Mouse (Mus musculus): ENCODE measurements around the gene Mroh9.

Gene Mroh9

DNA sequence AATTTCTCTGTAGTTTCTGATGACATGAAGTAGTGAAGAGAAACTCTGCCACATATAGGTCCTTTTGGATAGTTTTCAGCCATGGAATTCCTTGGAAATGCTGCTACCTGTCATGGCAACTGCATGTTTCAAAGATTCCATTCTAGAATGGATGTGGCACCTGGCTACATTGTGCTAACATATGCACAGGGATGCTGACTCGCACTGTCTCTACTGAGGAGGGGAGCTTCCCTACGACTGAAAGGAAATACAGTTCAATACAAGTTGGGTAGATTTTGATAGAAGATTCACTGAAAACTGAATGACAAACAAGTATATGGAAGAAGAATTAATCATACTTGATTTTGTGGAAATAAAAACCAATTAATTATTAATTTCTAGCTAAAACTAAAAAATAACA is at the start of gene Mroh9:
Gene Mroh9, minus strand, starts transcription at position 101 of the 400 bp plus-strand sequence.
- no peak for DNase-seq

DNA sequence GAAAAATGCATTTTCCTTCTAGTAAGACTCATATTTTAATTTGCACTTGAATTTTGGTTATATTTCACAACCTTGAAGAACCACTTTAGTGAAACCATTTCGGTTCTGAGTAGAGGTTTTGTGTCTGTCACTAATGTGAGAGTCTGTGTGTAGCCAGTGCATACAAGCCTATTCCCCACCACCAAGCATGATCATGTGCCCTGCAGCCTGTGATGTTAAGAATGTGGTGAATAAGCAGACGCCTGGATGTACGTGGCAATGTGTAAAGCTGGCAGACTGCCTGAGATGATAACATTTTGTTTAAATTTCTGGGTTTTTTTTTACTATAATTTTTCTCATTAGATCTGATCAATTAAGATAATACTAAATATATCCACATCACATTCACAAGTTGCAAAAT is 44.5 kb upstream of the Mroh9 start:
- no peak for DNase-seq

DNA sequence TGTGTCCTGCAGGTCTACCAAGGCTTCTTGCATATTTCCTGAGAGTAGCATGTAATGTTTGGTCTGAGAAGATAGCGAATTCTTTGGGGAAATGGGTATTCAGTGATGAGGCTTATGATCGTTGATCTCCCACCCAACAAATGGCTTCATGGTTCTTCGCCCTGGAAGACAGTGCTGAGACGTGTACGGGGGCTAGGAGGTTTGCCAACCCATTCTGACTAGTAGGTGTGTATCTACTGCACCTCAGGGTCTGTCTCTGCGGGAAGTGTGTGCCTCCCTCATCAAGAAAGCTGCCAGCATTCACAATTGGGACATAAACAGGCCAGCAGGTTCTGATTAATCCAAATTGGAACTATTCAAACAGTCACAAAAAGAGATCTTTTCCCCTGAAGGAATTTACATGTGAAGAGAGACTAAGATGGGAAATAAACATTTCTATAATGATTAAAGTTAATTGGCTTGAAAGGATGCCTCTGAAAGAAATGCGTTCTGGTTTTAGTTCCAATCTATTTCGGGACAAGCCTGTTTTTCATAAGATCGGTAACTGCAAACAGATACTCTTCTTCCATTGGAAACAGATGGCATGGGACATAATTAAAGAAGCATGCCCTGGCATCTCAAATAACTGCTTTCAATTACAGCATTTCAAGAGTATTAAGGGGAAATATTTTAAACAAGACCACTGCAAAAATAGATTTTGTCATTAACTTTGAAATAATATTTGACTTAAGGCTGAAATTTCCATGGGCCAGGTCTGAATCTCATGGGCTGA is 43.8 kb upstream of the Mroh9 start:
- DNase-seq, result no peak

DNA sequence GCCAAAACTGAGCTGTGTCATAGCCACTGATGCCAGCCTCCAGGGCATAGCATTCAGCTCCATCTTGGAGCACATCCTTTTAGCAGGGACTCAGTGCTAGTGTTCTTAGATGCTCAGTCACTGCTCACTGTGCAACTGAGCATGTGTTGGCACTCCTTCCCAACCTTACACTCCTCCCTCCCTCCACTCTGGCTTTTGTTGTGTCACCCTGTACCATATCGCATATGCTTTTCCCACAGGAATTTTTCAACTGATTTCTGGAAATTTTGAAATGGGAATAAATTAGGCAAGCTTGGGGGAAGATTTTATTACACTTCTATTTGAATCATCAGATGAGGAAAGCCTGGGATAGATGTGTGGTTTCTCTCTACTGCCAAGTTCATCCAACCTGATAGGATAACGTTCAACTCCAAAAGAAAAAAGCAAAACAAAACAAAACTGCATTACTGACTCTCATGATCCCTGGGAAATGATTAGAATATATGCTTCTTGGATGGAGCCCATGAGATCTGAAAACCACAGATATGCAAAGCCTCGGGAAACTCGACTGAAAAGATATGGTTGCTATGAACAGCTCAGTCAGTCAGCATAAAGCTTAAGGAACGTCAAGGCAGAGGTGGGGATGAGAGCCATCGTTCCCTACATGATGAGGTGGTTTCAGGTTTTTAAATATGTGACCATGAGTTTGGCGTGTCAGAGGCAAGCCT is 40.9 kb upstream of the Mroh9 start:
- no peak for DNase-seq

DNA sequence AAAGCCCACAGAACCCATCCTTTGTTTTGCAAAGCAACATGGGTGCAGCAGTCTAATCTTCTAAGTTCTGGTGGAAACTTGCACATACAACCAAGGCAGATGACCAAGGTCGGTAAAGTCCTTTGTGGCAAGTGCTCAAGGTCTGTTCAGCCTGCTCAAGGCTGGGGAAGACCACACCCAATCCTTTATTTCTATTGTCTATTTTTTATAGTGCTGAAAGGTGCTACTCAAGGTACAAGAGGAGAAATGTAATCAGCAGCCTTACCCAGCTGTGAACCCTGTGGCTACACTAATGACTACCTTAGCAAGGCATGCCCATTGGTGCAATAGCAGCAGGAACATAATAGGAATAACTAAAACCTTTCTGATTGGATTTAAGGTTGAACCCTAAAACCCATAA is 36.9 kb upstream of the Mroh9 start:
- DNase-seq, result no peak

DNA sequence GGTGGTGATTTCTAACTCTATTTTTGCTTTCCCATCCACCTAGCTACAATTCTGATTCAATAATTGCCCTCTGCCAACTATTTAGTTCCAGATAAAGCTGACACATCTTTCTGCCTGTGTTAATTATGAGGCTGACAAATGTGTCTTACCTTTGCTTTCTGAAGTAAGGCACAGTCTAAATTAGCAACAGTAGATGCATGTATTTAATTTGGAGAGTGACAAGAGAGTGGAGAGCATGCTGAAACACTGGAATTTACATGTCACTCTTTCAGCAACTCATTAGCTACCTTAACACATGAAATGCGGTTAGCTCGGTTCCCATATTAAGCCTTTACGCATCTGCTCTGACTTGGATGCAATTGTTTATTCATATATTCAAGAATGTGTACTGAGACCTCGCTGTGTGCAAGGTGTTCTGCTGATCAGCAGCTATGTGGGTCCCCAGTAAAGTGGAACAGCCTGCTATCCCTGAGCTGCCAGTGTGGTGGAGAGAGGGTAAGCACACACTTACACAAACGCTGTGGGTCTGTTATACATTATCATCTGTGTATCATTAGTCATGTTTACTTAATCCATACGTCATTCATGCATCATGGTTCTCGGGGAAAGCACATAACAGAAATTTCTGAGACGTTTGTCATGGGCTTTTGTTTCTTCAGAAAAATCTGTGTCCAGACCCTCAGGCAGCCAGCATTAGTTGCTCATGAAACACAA is 28.1 kb upstream of the Mroh9 start:
- no peak for DNase-seq

DNA sequence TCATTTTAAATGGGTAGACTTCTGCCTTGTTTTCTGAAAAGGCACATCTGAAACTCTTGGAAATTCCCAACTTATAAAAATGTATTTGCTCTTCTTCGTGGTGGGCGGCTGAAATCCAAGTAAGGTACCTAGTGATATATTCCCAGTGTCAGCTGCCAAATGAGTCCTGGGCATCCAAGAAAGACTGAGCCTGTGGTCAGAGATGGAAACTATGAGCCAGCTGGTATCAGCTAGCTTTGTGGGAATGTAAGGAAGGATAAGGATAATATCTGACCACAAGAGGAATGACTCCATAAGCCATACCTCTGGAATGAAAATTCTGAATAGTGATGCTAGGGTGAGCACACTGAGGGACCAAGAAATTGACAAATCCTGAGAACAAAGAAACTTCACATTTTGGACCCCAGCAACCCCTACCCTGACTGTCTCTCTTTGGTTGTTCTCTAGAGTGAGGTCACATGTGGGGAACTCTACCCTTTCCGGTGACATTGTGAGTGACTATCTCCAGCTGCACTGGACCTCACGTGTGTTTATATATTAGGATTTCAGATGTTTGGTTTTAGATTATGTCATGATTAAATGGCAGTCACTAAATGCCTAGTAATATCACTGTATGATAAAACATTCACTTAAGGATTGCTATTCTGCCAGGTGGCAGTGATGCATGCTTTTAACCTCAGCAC is 27.2 kb upstream of the Mroh9 start:
- no peak for DNase-seq

DNA sequence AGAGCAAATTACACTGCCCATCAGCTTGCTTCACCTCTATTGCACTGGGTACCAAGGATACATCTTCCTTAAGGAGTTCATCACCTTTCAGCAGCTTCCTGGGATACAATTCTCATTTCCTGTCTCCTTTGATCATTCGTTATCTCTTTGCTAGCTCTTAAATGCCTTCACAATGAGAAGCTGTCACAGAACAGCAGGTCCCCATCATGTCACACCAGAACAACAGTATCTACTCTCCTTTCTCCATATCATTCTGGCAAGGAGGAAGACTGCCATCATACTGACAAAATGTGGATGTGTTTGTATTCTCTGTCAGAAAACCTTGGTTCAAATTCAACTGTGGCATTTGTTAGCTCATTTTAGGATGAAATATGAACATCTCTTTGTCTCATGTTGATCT is 19.5 kb upstream of the Mroh9 start:
- DNase-seq, result no peak

DNA sequence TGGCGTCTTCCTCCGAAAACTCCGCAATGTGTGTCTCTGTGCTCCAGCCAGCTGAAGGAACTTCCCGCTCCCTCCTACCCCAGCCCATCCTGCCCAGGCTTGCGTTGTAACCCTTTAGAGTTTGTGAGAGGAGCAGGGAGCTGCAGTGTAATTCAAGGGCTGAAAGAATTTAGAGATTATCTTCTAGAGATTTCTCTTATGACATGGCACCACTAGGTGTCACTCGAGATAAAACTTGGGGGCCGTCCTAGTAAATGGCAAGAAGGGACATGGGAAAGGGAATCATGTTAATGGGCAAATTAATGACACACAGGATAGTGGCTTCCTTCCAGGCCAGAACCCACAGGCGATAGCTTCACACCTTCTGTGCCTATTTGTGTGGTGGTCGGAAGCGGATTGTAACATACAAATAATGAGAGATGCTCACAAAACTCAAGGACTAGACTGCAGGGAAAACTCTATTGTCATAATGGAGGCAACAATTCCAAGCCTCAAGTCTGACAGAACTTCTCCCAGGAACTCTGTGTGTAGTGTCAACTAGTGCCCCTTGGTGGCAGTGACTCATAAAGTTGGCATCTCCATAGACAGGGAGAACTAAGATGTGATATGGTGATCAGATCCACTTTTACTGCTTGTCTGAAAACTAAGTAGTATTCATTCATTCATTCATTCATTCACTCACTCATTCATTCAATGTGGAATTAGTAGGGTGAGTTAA is 6.1 kb upstream of the Mroh9 start:
- DNase-seq, result peak; percentile 7

DNA sequence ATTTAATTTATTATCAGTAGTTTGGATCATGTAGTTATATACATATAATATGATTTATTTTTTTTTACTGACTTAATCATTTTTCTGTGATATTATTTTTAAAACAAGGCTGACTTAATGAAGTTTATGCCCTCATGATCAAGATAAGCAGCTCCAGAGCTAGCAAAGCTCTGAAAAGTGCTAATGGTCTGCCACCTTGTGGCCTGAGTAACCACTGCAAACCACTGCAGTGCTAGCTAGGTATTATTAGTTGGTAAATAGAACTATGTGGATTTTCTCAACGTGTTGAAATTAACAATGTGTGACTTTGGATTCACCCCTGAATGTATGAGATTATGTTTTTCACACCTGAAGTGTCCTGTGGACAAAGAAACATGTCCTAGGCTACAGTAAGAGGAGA is 15.0 kb downstream of the Mroh9 start:
- DNase-seq, result no peak

DNA sequence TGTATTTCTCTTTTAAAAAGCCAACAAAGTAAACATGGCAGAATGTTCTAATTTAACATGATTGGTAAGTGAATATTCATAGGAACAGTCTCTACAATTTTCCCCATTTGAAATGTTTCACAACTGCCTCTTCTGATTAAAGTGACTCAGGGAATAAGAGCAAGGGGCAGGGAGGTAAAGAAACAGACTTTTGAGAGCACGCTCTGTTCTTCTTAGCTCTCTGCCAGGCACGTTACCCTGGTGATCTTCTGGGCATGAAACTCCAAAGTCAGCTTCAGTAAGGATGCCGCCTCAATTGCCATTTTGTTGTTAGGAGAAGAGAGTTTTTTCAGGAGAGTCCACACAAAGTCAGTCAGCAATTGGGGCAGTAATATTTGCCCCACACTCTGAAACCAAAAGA is 25.1 kb downstream of the Mroh9 start:
- DNase-seq, result no peak

DNA sequence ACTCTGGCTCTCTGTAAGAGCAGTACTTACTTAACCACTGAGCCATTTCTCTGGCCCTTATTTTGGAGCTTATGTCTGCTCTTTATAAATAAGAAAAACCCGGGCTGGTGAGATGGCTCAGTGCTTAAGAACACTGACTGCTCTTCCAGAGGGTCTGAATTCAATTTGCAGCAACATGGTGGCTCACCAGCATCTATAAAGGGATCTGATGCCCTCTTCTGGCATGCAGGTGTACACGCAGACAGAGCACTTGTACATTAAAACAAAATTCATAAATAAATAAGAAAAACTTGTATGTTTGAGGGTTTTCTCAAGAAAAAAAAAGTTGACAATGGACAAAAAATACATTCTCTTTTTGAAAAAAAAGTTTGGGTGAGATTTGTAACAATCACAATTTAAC is 28.1 kb downstream of the Mroh9 start:
- DNase-seq, result no peak

DNA sequence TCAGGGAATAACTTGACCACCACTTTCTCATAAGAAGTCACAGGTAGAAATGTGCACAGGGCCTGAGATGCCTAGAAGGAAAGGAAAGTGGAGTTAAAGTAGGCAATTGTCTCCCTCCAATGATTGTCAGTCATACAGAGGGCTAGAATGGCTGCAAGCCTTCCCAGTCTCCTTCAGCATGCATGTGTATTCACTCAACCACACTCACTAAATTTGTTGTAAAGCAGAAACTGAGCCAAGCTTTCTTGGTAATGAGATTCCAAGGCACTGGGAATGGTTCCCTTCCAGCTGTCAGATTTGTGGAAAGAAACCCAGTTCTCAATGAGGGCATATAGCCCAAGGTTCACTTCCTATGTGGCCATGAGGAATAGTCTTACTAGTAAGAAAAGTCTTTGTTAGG is 29.8 kb downstream of the Mroh9 start:
- no peak for DNase-seq

DNA sequence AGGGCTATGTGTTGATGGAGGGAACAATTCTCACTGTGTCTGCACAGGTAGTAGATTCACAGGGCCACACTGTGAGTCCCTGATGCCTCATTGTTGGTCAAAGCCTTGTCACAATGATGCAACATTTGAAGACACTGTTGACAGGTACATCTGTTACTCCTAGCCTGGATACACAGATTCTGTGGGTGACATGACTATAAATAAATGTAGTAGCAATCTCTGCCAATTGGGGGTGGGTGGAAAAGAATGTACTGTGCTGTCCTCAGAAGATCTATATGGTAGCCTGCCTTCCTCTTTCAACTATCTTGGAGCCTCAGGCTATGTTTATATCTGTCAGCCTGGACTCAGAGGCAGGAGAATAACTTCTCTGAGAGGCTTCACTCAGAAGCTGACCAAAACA is 62.4 kb downstream of the Mroh9 start:
- no peak for DNase-seq

DNA sequence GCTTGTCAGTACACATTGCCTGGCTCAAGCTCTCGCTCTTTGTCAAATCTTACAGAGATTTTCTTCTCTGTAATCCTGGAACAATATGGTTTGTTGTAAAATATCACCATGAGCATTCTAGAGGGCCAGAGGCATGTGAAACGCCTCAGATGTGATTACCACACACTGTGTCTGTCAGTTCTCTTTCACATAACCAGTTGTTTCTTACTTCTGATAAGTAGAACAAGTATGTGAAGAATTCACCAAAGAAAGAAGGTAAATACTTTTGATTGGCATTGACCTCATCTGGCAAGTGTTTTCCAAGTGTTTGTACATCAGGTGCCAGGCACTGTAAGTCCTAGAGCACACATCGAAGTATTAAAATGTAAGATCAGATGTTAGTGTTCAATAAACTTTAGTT is 76.2 kb downstream of the Mroh9 start:
- no peak for DNase-seq

DNA sequence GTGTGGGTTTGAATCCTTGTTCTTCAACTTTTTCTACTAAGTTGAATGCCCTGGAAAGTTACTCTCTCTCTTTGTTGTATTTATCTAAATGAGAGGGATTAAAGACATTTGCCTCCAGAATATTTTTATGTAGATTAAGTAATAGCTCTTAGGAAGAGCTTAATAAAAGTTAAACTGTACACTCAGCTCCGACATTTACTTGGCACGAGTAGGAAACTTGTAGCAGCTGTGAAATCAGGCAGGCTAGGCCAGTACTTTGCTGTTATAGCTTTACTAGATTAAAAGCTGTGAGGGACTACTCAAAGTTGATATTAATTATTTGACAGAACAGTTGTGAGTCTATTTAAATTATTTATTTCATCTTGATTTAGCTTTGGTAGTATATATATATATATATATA is 82.0 kb downstream of the Mroh9 start:
- DNase-seq, result no peak

DNA sequence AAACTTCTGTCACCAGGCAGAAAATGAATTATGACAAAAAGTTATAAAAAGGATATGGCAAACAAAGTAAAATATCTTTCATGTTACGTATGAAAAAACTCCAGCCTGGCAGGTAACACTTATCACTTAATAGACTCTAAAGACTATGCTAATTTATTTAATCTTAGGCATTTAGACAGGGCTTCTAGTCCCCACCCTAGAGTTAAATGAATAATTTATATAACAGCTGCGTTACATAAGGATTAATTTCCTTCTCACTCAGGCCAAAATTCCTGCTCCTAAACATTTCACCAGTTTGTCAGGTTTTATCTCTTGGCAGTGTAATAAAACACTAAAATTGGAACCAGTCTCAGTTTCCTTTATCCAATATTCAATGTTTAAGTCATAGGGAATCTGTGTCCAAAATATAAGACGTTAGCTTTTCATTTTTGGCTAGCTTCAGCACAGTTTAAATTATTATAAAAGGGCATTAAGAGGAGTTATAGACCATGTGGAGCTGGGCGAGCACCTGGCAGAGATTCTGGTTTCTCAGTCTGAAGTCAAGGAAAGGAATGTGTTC is 84.1 kb downstream of the Mroh9 start:
- DNase-seq, result no peak

DNA sequence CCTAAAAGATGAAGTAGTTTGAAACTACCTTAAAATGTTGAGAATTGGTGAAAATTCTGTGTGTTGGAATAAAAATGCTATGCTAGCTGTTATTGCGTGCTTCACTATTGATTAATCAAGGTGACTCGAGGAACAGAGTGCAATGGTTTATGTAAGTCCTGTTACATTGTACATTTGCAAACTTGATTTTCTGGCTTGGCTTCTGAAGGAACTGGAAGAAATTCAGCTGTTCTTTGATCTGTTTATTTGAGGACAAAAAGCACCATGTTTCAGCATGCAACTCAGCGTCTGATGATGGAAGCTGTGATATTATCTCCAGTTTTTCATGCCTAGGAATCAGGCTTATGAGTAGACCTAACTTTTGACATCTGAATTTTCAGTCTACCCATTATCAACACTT is 97.9 kb downstream of the Mroh9 start:
- no peak for DNase-seq

DNA sequence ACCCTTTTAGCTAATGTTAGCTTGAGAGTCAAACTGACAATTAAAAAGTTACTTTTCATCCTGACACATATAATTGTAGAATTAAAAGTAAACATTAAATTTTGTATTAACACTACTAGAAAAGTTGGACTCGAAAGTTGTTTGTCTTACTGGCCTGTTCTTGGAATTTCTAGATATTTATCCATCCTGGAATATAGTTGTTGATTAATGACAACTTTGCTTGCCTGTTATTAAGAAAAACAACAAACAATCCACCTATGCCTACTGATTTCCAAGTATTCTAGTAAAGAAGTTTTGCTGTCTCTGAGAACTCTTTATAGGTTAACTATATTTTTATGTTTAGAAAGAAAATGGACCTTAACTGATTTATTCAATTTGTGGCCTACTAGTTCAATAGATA is 98.7 kb downstream of the Mroh9 start:
- DNase-seq, result no peak

DNA sequence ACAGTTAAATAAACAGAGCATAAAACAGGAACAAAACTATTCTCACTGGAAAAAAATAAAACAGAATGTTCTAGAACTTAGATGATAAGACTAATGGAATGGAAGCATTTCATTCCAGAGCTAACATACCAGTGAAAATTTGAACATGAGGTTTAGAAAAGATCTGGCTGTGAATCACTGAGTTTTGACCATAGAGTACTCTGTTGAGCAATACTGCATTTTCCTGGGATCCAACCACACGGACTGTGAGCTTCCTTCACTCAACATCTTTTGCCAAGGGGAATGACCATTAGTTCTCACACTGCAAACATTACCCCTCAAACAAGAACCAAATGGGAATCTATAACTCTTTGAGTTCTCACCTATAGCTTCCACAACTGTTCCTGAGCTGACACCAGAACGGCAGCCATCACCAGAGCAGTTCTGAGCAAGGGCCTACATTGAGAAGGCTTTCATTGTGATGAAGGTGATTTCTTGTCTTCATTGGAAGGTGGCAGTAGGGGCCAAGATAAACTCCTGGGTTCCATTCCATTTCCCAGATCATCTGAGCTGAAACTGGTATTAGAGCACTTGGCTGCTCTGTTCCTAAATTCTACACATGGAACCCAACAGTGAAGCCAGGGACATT is 99.2 kb downstream of the Mroh9 start:
- no peak for DNase-seq

DNA sequence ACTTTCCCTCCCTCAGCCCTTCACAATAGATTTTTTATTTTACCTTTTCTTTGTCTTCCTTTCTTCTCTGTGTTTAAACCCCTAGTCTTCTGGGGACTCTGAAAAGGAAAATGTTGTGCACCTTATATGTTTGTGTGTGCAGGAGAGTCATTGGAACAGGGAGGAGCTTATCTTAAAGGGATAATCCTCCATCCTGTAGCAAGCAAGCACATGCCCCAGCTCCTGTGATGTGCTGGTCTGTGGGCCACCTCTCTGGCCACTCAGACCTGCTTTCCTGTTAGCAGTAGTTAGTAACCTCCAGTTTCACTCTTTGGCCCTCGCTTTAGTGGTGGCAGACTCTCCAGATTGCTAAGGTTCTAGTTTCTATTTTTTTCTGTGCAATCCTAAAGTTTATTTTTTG is 101.0 kb downstream of the Mroh9 start, which contains the start of gene Fmo3:
Gene Fmo3, minus strand, starts transcription at position 101 of the 400 bp plus-strand sequence.
- DNase-seq, result no peak
